Mouse (Mus musculus) kidney, postnatal 14 days (tissue): ENCODE measurements around the gene Nav2.

Experiments used
- DNase-seq: peaks from one replicate; pipeline ENCODE4 v3.0.0; 2022; ENCODE audit warnings: mixed read lengths

The Nav2 gene

GRCm38 (mm10) chr7:49415716-49416115 is 507.2 kb downstream of the Nav2 start:
- no peak for DNase-seq

DNA sequence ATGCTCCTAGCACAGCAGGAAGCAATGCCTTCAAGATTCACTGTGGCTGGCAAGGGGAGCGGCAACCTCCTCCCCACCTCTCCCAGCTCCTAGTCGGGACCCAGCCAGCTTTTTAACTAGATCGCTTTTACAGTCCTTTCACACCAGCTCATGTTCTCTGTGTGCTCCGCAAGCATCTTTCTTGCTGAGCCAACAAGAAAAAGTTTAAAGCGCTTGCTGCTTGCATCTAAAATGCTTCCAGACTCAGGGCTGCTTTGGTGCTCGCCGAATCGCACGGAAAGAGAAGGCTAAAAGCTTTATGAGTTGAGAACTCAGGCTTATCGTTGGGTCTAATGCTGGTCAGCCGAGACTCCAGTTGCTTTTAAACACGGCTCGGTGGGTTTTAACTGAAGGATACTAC is 510.3 kb downstream of the Nav2 start:
- no peak for DNase-seq

DNA sequence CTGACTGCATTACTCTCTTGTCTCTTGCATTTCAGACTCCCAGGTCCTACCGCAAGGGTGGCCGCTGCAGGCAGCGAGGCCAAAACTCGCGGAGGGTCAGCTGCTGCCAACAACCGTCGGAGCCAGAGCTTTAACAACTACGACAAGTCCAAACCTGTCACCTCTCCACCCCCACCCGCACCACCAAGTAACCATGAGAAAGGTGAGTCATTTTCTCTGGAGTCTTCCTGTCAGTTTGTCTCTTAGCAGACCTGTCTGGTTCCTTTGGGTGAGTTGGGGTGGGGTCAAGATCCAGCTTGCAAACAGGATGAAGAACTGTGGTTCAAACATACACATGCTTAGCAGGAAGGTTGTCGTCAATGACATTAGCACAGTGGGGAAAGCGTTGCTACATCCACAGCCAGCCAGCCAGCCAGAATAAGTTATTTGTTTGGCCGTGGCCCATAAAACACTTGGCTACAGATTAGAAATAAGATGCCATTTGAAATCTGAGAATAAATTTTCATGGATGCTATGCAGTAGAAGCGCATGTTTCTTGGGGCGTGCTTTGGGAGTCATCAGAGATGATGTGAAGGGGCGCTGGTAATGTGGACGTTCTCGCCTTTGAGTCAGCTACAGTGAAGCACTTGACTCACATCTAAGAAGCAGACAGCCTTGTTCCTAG is 511.8 kb downstream of the Nav2 start:
- no peak for DNase-seq

DNA sequence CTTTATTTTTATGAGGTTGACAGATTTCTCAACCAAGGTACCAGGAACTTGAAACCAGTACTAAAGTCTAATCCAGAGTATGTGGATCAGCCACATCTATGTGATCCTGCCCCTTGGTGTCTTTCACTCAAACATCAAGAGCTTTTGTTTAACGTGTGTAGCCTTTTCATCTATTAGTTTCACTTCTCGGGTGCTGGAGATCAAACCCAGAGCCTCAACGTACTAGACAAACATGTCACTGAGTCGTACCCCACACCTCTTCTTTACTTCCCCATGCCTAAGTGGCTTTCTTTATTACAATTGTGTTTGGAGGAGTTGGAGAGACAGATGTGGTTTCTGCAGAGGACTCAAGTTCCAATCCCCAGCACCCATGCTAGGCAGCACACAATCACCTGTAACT is 512.7 kb downstream of the Nav2 start:
- DNase-seq = no peak

DNA sequence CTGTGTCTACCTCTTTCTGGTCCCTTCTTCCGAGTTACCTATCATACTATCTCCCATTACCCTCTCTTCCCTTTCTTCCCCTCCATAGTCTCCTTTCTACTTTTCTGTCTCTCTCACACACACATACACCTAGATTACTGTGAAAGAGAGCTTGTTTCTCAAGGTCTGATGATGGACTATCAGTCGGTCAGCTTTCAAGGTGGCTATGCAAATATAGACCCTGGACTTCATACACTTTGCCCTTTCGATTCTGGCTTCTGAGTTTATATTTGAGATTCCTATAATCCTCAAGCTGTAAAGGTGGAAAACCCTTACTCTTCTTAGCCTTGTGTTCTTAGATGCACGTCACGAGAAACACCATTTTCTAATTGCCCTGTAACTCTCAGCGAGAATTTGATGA is 515.4 kb downstream of the Nav2 start:
- no peak for DNase-seq

DNA sequence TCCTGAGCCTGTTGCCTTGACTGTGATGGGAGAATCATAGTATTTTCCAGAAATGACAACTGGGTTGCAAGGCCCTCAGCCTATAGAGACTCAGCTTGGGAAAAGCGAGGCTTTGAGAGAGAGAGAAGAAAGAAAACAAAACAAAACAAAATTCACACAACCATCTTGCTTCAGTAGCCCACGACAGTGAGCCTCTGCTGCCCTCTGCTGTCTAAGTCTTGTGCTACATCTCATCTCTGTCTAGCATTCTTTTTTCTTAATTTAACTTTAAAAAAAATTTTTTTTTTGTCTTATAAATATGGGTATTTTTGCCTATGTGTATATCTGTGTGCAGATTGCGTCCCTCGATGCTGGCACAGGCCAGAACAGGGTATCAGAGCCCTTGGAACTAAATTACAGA is 517.5 kb downstream of the Nav2 start:
- DNase-seq = peak; percentile 44

- DNase-seq = no peak
Measured at GRCm38 (mm10) chr7:49427843-49428242, 519.3 kb downstream of the Nav2 start.

GRCm38 (mm10) chr7:49428947-49429346 is 520.4 kb downstream of the Nav2 start:
- DNase-seq = no peak

GRCm38 (mm10) chr7:49430808-49431207 is 522.3 kb downstream of the Nav2 start:
- DNase-seq = no peak

- no peak for DNase-seq
Measured at GRCm38 (mm10) chr7:49433945-49434344, 525.4 kb downstream of the Nav2 start.

DNA sequence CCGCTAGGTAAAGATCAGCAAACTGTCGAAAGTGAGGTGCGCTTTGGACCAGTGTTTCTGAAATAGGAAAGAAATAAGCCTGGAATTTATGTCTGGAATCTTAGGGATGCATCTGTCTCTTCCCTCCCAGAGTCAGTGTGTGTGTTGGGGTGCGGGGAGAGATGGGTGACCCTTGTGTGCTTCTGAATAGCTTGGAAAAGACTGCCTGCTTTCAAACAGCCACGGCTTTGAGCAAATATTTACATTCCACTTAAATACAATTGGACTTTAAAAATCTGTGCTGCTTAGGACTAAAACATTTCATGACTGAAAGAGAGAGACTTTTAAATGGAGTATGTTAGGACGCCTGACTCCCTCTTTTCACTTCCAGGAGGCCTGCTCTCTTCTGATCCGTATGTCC is 528.0 kb downstream of the Nav2 start:
- DNase-seq = no peak

- peak; percentile 12 for DNase-seq
Measured at GRCm38 (mm10) chr7:49437901-49438300, 529.4 kb downstream of the Nav2 start.

- peak; percentile 10 for DNase-seq
Measured at GRCm38 (mm10) chr7:49439136-49439535, 530.6 kb downstream of the Nav2 start.

DNA sequence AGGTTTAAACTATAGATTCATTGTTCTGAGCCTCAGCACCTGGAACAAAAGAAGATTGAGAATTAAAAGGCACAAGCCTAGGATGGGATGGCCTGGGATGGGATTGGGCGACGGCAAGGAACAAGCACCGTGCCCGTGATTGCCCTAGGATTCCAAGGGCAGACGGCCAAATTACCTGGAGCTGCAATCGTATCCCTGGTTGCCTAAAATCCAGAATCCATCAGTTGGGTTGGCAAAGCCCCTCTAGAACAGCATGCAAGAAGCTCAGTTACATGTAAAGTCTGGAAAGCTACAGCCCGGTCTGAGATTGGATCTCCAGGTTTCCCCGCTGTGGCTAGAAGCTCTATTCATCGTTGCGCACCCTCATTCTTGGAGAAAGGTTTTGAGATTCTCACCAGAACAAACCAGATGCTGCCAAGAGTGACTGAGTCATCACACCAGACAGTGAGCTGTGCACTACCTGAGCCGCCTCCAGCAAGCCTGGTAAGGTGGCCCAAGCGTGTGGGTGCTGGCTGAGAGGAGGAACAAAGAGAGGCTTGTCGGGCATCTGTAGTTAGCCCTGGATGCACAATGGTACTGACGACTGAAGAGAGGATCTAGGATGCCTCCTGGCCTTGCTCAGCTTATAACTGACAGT is 531.9 kb downstream of the Nav2 start:
- DNase-seq = no peak

DNA sequence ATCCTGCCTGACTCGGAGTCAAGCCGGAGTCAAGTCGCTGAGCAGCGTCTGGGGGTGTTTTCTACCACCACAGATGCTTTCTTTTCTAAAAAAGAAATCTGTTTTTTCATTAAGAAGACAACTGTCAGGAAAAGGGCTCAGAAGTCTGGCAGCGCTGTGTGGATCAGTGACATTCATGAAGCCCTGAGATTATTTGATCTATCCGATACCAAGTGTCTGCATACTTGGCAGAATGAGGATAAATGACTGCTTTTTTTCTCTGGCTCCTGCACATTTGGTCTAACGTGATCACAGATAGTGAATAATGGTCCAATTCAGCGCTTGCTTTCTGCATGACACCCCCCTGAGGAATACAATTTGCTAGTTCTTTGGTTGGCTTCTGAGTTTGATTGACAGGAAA is 533.7 kb downstream of the Nav2 start:
- no peak for DNase-seq

GRCm38 (mm10) chr7:49448580-49448979 is 540.1 kb downstream of the Nav2 start:
- DNase-seq = no peak

DNA sequence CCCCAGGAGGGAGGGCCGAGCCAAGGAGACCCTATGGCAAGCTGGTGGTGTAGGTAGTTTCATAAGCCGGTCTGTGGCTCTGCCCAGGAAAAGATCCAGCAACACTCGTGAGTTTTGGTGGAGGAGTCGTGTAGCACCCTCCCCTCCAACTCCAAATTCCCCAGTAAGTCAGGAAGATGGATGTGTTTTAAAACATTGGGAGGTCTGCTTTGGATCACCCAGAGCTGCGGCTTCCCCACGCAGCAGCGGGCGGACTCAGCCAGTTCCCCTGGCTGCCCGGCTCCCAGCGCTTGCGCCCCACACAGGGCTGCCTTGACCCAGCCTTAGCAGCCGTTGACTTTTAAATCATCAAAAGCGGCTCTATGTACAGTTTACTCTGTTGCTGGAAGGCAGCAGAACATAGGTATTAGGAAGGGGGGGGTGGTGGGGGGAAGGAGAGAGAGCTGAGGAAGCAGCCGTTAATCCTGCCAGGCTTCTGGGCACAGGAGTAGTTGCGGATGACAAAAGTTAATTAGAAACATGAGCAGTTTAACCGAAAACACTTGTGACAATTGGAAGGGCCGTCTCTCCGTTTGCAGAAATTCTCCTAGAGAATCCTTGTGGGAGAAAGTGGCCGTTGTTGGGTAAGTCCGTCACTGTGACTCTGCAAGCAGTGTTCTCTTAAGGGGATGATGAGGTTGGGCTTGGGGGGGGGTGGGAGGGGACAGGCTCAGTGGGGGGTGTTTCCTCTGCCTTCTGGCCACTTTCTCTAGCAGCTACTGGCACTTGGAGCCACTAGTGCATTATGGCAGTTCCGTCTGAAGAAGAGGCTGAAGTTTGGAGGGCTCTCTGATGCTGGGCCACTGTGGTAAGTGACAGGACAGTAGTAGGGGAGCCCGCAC is 542.0 kb downstream of the Nav2 start:
- peak; percentile 28 for DNase-seq

DNA sequence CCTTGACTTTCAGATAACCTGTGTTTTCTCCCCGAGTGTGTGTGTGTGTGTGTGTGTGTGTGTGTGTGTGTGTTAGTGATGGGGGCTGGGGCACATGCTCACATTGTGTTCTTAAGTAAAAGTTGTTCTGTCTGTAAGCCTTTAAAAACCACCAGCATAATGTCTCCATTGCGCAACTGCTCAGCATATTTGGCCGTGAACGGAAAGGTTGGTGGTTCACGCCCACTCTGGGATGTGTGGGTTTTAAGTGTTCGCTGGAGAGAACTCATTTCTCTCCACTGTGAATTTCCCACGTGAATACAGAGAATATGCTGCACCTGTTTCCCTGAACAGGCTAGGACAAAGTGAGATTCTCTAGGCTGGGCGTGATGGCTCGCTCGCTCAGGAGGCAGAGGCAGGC is 542.7 kb downstream of the Nav2 start:
- DNase-seq = no peak

GRCm38 (mm10) chr7:49452274-49452673 is 543.8 kb downstream of the Nav2 start:
- no peak for DNase-seq

- DNase-seq = no peak
Measured at GRCm38 (mm10) chr7:49454601-49455000, 546.1 kb downstream of the Nav2 start.

DNA sequence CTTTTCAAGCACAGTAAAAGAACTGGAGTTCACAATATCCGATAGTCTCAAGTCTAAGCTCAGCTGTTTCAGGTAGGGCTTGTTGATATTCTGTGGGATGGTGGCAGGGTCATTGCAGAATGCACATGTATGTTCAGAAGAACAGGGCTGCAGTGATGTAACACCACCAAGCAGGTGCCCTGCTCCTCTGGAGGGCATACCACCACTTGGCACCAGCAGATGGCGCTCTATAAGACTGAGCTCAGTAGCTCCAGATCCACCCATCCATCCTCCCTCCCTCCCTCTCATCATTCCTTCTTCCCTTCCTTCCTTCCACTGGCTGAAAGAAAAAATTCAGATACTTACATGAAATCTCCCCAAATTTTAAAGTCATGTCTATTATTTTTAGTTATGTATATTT is 547.6 kb downstream of the Nav2 start:
- peak; percentile 60 for DNase-seq

DNA sequence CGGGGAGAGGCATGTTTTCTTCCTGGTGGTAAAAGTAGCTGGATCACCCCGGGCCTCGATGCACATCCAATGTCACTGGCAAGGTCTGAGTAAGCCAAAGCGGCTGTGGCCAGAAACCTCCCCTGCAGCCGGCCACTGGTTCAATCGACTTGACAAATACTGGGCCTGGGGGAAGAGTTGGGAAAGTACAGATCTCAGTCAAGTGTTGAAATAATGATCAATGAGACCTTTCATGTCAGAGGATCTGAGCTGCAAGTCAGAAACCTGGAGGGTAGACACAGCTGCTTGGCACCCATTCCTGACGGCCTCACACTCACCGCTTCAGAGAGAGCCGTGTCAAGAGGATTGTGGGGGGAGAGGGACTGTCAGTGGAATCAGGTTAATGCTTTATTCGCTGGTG is 548.9 kb downstream of the Nav2 start:
- no peak for DNase-seq

DNA sequence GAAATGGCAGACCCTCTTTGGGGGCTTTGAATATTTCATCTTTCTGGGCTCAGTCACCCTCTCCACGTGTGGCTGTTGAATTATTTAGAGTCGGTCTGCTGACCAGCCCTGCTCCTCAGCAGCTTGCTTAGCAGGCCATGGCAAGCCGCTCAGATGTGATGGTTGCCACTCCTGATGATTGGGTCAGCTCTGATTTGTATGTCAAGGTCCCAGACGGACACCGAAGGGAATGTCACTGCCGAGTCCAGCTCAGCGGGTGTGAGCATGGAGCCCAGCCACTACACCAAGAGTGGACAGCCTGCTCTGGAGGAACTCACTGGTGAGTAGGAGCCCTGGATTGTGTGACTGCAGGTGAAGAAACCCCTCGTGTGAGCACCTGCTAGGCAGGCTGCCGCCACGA is 549.4 kb downstream of the Nav2 start:
- DNase-seq = no peak

DNA sequence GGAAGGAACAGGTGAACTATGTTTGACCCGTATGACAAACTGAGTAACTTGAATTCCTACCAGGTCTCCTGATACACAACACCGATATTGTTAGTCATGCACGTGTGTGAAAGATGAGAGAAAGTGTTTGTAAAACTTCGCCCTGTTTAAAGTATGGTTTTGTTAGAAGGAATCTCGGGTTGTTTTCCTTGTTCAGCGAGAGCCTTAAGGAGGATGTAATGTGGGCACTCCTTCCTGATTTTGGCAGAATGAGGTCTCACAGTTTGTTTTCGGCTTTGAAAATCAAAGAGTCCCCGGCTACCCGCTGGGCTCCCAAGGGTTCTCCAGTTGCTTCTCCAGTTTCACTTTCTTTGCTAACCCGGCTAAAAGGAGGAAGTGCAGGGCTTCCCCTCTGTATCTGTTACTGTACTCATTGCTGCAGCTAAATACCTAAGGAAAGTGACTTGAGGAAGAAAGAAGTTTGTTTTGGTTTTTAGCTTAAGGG is 553.9 kb downstream of the Nav2 start:
- DNase-seq = peak; percentile 28
